Mouse (Mus musculus) thymus, postnatal 10 days (tissue): ENCODE measurements around the gene Defb47.

Experiments used
- DNase-seq, 2 experiments: peaks; one replicate each; pipeline ENCODE4 v3.0.0; 2021; ENCODE audit warnings: low spot score in 2 of 2

The Defb47 gene

DNA sequence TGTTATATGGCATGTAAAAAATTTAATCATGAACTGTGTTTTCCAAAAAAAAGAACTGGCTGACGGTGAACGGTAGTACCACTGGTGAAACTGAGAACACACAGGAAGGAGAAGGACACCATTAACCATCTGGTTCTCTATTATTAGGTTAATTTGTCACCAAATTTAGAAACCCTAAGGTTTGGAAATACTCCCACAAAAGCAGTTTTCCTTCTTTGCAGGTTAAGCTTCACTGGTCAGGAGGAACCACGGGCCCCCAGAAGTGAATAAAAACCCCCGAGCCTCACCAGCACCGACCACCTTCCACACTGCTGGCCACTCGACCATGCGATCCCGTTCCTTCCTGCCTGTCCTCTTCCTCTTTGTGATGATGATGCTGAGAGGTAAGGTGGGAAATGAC lies at the start of gene Defb47:
TSS of gene Defb47 (plus strand) at position 301 of the 400 bp plus-strand sequence.
- DNase-seq: no peak

DNA sequence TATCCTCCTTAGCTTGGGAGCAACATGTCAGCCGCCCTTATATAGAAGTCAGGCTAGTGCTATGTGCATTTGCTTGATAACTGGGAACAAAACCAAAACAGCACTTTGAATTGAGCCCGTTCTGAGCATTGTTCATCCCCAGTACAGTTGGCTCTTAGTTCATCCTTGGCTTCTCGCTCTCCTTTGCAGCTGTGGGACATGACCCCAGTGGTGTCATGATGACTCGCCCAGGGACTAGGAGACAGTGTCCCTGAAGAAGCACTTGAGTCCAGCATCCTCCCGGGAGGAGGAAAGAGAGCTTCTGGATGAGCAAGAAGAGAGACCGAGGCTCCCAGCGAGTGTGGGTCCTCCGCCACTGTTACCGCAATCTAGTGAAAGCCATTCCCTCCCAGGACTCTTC lies 41.8 kb upstream of the Defb47 start:
- no peak for DNase-seq

DNA sequence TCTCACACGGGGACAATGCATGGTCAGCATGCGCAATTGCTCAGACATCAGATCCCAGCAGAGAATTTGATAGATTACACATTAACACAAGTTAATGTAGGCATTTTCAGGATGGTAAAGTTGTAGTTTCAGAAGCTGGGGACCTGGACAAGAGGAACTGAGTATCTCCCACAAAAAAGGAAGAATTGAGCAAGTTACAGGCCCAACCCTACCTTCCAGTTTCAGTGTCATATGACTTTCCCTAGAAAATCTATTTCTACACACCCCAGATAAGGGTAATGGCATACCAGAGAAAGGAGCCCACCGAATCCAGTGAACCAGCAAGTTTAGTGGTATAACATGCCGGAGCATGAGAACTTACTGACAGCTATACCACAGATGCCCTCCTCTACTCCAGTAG lies 34.2 kb upstream of the Defb47 start:
- no peak for DNase-seq

DNA sequence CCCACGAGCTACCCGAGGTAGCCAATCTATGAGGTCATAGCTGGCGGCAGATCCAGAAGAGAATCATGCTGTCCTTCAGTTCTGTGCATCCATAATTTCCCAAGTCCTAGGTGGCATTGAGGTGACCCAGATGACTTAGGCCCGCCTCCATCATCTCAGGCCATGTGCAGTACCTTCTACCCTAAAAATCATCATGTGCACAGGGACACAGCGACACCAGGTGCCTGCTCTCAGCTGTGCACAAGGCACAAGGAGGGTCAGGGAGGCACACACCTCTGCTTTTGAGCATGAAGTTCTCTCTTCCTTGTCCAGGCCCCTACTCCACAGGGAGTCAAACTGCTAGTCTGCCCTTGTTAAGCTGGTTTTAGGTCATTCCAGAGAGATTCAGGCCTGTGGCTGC lies 32.5 kb upstream of the Defb47 start:
- no peak for DNase-seq

DNA sequence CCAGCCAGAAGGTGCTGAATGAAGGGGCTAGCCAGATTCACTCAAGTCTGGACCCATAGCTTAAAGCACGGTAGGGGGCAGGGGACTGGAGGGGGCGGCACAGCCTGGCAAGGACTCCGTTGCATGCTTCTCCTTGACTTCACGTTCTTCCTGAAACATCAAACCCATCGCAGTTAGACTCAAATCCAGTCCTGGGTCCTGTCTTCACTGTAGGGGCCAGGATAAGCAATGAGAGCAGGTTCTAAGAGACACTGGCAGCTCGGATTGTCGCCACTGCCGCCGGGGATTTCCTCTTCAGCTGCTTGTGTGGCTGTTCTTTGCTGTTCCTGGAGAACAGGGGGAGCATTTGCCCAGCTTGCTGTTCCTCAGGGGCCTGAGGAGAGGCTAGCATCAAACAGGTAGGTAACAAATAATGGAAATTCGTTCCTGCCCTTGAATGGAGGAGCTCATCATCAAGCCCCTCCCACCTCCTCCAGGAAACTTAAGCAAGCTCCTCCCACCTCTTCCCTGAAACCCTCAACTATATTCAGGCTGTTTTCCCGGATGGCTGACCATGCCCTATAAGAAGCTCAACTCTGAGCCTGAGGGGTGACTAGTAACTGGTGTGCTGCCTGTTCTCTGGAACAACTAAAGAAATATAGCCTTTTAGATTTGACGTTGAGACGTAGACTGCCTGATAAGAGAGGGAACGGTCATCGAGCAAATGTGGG lies 31.9 kb upstream of the Defb47 start:
- no peak for DNase-seq

DNA sequence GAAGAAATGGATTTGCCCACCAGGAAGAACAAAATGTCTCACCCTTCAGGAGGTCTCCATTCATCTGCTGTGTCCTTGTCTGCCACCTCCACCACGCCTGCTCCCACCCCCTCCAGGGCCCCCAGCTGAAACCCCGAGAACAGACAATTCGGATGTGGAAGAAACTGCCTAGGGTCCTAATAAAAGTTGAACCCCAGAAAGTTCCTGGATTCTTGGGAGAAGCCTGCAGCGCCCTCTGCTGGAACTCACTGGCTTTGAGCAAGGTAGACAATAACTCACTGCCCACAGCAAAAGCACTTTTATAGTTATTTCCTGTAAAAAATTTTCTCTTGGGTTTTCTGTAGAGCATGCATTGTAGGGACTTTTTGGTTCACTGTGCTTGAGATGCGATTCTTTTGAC lies 22.8 kb upstream of the Defb47 start:
- DNase-seq: peak; percentile 10 to 71

DNA sequence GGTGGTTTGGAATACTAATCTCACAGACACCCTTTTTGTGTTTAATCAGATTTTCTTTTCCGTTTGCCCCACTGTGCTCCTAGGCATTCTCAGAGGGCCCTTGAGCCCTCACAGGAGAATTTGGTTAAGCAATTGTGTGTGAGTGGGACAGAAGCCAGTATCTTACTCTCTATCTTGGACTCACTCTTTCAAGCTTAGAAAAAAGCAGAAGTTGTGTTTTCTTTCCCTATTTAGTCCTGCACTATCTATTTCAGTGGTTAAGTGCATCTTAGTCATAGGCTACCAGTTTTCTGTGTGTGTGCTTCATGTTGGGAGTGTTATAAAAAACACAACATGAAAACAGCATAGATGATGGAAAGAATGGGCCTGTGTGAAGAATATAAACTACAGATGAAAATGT lies 18.1 kb upstream of the Defb47 start:
- no peak for DNase-seq

DNA sequence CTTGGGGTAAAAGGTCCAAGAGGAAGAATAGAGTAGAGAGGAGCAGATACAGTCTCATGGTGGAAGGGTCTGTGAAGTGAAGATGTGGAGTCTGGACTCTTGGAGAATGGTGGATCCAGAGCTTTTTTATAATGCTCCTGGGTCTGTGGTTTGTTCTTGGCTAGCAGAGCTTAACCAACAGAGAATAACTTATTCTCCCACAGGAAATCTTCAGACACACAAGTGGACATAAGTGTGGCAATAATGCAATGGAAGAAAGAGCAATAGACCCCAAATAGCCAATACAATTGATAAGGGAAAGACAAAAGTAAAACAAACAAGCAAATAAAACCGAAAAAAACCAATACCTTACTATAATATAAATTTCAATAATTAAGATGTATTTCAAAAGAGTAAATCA lies 13.5 kb upstream of the Defb47 start, which contains the start of gene Defb48:
TSS of gene Defb48 (minus strand) at position 101 of the 400 bp plus-strand sequence.
- DNase-seq: no peak

DNA sequence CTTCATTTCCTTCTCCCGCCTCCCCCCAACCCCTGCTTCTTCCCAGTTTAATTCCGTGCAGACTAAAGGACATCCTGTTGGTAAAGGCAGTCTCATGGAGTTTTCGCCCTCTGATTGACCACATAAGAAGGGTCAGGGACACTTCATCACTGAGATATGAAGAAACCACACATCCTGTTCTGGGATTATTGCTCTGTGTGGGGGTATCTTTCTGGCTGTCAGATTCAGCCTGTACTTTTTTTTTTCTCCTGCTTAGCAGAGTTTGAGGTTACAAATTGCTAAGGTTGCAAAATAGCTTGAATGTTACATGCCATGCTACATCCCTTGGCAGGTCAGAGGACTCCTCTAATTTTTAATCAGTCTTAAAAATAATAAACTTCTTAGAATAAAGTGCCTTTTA lies 6.6 kb upstream of the Defb47 start:
- DNase-seq: no peak

DNA sequence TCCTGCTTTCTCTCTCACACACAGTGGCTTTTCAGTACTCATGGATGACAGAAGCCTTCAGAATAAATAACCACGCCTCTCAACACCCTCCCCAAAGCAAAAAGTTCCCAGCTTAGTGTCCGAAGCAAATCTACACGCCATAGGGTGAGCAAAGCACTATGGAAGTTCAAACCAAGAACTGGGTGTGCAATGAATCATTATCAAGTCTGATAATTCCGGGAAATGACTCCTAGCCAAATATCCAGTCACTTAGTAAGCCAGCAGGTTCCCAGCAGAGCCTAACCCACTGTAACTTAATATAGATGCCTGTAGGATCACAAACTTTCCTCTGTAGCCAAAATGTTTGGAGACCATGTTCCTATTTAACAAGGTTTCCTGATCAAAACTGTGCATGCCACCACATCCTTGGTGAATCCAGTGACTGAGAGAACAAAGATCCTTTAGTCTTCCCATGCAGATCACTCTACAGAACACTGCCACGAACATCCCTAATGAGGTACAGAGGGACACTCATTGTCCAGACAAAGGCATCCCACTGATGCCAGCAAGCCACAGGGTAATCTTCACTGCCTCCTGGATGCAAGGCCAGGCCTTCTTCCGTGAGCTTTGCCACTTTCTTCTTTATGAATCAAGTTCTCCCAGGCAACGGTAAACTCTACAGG lies 5.9 kb upstream of the Defb47 start:
- no peak for DNase-seq

DNA sequence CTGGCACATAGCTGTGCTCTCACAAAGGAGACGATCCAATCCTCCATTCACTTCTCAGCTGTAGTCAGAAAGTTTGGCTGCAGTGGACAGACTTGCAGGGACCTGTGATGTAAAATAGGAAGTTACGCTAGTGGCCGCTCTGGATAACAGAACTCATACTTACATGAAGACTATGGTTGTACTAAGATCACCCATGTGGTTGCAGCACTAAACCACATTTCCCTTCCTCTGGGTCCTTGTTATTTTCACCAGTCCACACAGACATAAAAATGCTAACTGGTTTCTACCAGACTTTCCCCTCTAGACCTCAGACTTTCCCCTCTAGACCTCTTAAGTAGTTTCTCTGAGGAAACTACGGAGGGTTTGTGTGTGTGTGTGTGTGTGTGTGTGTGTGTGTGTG lies 1.1 kb downstream of the Defb47 start:
- no peak for DNase-seq

DNA sequence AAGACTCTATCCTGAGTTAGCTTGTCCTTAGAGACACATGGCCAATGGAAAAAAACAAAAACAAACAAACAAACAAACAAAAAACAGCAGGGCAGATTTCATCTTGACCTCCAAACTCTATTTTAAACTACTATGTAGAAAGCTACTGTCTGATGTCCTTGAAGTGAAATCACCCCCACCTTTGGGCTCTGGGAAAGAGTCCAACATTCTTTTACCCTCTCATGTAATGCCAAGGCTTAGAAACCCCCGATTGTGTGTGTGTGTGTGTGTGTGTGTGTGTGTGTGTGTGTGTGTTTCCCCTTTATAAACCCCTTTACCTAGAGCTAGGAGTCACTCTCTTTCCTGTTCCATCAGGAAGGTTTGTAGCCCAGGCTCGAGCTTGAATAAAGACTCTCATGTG lies 4.7 kb downstream of the Defb47 start:
- DNase-seq: no peak

DNA sequence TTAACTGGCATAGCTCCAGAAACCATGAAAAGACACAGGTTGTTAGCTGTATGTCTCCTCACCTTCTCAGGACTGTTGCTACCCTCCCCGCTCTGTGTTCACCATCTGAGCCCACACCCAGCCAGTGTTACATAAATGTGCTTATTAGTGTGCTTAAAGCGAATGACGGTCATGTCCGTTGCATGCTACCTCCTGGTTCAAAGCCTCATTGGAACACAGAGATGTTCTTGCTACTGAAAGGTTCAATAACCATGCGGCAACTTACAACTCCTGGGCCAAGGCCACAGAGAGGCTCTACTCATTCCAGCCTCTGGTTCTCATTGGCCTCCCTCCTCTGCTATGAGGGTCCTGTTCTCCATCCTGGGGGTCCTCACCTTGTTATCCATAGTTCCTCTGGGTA lies 13.6 kb downstream of the Defb47 start, which contains the start of gene Defb43:
TSS of gene Defb43 (plus strand) at position 301 of the 400 bp plus-strand sequence.
- DNase-seq: no peak

DNA sequence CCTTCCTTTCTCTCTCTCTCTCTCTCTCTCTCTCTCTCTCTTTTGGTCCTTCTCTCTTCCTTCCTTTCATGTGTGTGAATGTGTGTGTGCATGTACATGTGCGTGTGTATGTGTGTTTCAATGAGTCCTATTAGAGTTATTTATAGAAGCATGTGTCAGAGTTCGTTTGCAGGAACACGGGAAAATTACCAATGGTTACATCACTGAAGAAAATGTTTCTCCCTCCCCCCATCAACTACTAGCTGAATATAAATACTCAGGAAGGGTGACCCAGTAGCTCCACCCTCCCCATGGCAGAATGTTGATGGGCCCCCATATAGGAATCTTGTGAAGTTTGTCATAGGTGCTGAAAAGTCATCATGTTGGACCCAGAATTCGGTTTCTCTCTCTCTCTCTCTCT lies 15.2 kb downstream of the Defb47 start:
- no peak for DNase-seq

DNA sequence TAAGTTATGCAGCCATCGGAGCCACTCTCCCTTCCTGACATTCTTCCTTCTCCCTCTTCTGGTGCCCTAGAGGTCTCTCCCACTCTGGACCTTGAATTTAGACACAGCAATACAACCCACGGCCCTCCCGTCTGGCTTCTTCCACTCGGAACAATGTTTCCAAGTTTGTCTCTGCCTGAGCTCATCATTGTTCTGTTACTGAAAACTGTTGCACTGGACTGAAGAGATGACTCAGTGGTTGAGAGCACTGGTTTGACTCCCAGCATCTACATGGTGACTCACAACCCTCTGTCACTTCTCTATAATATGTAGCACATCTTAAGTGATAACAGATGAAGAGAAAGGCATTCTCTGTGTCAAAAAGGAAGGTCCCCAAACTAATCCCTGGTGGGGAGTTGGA lies 16.8 kb downstream of the Defb47 start:
- no peak for DNase-seq

DNA sequence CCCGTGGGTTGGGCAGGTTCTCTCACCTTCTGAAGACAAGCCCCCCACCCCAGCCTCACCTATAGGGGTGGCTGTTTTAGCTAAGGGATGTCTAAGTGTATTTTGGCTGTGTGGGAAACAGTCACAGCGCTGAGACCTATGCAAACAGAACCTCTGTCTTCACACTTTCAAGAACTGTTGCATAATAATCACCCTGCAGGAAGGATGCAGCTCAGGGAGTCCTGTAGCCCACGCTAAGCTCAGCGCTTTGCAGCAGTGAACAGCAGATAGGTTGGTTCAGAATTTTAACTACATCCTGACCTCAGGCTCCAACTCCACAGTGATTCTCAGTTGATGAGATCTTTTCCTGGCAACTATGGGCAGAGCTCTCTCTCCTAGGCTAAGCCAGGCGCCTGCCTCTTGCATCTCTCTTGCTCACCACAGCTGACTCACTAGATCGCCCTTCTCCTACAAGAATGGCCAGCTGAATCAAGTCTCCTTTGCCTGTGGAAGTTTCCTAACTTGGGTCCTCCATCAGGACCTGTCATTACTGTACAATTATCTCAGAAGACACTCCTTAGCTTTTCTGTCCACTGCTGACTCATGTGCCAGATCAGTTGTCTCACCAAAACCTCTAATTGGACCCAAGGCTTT lies 22.8 kb downstream of the Defb47 start:
- DNase-seq: no peak

DNA sequence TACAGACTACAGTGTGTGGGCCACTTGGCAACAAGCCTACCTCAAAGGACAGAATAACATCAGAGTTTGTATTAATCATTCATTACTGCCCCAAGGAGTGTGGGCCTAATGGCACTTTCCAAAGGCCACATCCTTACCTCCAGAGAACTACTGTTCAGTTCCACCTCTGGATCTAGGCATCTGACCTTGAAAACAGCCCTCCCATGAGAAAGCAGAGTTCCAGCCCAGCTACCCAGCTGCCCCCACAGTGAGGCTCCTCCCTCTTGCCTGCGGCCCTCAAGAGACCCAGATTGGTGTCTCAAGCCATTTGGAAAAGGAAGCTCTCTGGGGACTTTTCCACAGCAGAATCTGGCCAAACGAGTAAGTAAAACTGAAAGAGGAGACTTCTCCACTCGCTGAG lies 48.8 kb downstream of the Defb47 start, which contains the start of gene Defb42:
TSS of gene Defb42 (plus strand) at position 301 of the 400 bp plus-strand sequence.
- DNase-seq: no peak

DNA sequence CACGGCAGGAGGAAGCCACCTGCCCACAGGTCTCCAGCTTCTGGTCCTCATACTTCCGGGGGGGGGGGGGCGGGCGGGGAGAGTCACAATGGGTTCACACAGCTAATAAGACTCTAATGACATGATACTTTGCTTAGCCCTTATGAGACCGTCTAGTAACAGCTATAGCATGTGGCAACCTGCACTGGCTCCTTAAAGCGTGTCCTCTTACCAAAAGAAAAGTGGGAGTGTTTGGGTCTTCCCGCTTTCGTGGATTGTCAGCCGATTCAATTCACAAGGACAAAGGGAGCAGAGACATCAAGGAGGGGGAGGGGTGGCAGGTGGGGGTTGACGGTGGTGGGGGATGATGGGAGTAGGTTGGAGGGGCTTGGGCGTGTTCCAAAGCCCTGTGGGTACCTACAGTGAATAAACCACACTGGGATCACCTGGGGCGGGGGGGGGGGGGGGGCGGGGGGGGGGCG lies 52.1 kb downstream of the Defb47 start, which contains the start of gene Defb30:
TSS of gene Defb30 (minus strand) at position 51 of the 461 bp plus-strand sequence.
- no peak for DNase-seq
